Mouse (Mus musculus): ENCODE measurements around the gene Cnn2.
A peak's percentile ranks its signal among the peaks of the same experiment; 100 is the strongest.

Cnn2 gene

DNA sequence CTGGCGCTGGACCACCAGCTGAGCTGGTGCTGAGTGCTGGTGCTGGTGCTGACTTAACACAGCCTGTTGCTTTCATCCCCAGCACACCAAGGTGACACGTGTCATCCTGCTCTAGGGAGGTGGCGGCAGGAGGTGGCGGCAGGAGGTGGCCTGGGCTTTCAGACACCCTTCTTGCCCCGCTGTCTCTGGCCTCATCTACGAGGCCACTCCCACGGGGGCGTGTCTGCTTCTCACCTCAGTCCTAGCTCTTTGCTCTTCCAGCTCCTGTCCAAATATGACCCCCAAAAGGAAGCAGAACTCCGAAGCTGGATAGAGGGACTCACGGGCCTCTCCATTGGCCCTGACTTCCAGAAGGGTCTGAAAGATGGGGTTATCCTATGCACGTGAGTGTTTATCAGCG lies 2.7 kb downstream of the Cnn2 start:
- no peak for DNase-seq (ENCODE audit: low spot score)

DNA sequence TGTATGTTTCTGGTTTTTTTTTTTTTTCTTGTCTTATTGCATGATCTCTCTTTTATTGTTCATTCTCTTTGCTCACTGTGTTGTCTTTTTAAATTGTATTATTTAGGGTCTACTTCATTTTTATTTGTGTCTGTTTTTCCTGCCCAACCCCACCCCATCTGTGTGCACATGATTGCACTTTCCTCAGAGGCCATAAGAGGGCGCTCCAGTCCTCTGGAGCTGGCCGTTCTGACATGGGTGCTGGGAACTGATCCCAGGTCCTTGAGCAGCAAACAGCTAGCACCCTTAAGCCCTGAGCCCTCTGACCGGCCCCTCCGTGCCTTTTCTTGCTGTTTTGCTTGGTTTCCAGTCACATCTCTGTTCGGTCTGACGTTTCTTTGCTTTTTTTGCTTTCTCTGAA lies 3.2 kb downstream of the Cnn2 start:
- DNase-seq (ENCODE audit: low spot score): no peak

DNA sequence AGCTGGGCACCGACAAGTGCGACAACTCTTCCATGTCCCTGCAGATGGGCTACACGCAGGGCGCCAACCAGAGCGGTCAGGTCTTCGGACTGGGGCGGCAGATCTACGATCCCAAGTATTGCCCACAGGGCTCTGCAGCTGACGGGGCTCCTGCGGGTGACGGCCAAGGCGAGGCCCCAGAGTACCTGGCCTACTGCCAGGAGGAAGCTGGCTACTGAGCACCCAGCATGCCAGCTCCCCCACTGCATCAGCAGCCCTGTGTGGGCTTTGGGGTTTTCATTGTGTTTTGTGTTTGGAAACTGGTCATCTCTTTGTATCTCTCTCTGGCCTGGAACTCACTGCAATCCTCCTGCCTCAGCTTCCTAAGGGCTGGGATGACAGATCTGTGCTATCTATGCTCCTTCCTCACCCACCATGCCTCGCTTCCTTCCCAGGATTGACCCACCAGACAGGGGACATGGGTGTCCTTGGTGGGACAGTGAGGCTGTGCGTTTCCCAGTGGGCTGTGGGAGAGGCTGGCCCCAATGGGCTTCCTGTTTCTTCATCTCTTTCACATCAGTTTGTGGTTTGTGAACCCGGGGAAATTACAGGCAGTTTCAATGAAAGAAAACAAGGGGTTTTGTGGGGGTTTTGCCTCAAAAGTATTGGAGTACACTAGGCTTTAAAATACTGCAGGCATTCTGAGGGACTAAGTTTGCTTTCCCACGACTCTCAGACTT lies 6.2 kb downstream of the Cnn2 start:
- no peak for DNase-seq (ENCODE audit: low spot score)

DNA sequence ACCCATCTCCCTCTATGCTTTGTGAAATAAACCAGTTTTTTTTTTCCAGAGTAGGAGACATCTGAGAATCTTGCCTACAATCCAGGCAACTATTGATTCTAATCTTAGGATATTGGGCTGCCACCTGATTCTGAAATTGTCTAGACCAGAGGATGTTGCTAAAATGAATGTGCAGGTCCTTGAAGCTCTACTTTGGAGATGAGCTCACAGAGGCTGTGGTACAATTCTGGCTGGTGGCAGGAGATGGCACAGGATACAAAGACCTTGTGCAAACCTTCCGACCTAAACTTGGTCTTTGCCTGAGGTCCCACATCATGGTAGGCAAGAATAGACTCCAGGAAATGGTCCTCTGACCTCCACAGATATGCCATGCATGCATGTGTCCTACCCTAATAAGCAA lies 7.3 kb downstream of the Cnn2 start:
- no peak for DNase-seq (ENCODE audit: low spot score)

DNA sequence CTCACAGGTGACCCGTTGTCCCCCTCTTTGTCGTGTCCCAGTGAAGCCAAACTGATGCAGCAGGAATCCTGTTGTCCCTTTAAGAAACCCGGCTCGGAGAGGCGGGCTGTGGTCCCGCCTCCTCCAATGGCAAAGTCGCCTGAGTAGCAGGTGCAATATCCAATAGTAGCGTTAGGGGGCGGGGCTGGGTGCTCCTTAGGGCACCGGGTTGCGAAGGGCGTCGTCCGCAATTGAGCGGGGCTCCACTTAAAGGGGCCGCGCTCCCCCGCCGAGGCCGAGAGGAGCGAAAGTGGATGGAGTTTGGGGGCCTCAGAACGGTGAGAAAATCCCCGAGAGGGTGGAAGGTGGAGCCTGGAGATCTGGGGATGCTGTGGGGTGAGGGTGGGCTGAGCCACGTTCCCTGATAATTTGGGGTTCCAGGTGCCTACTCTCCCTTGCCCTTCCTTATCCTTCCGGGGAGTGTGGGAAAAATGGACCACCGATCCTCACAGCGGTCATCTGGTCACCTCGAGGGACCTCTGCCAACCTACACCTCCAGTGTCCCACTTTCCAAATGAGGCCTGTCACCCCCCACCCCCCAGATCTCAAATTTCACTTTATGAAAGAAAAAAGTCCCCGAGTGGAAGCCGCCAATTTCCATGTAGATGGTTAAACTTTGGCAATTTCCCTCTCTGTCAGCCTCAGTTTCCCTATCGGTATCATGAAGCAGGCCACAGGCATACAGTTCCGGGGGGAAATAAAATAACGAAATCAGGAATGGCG lies 8.1 kb downstream of the Cnn2 start, which contains the start of gene Abca7:
TSS of gene Abca7 (plus strand) at position 223 of the 762 bp plus-strand sequence.
- peak; percentile 89 for DNase-seq (ENCODE audit: low spot score)

DNA sequence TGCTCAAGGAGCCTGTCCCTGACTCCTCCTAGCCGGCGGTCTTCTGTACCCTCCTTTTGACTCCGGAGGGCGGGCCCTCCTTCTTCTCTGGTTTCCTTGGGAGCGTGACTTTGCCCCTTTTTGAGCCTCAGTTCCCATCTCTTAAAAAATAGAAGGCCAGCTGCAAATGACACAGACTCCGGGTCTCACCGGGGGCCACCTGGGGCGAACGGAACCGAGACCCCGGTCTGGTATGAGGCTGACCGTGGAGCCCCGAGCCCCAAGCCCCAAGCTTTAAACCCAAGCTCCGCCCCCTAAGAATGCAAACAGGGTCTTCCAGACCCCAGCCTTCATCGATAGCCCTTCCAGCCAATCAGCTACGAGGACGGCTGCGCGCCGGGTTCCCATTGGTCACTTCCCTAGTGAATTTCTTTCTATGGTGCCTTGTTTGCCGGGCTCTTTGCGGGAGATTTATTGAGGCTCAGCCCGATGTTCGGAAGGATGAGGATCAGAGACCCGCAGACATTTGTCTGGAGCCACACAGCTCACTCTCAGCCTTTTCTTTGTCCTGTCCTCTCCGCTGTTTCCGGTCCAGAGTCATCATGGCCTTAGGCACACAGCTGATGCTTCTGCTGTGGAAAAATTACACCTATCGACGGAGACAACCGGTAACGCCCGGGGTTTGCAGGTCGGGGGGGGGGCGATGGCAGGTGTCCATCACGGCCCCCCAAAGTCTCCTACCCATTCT lies 8.8 kb downstream of the Cnn2 start:
- DNase-seq (ENCODE audit: low spot score): peak; percentile 45

DNA sequence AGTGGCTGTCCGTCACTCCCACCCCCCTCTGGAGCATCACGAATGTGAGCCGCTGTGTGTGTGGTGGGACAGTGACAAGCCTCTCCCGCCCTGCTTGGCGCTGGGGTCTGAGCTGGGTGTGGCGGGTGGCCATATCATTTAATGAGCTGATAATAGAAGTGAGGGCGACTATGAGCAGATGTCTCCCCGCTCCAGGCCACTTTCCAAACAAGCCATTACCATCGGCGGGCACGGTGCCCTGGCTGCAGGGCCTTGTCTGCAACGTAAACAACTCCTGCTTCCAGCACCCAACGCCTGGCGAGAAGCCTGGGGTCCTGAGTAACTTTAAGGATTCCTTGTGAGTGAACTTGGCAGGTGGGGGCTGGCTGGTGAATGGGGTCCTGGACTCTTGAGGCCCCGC lies 9.4 kb downstream of the Cnn2 start:
- no peak for DNase-seq (ENCODE audit: low spot score)

DNA sequence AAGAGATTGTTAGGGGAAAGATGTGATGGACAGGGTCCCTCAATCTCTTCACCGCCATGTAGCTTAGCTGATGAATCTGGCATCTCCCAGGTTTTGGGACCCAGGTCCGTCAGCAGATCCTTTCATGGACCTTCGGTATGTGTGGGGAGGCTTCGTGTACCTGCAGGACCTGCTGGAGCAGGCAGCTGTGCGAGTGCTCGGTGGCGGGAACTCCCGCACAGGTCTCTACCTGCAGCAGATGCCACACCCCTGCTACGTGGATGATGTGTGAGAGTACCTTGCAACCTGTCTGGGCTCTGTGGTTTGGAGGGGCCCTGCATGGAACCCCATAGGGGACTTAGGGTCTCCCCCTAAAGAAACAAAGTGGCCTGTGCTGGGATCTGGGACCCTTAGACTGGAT lies 13.6 kb downstream of the Cnn2 start:
- DNase-seq (ENCODE audit: low spot score): no peak

DNA sequence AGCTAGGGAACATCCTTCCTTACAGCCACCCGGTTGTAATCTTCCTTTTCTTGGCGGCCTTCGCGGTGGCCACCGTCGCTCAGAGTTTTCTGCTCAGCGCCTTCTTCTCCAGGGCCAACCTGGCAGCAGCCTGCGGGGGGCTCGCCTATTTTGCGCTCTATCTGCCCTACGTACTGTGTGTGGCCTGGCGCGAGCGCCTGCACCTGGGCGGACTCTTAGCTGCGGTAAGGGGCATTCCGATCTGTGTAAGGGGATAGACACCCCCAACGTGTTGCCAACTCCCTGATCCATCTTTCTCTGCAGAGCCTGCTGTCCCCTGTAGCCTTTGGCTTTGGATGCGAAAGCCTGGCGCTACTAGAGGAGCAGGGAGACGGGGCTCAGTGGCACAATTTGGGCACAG lies 14.4 kb downstream of the Cnn2 start:
- DNase-seq (ENCODE audit: low spot score): no peak

DNA sequence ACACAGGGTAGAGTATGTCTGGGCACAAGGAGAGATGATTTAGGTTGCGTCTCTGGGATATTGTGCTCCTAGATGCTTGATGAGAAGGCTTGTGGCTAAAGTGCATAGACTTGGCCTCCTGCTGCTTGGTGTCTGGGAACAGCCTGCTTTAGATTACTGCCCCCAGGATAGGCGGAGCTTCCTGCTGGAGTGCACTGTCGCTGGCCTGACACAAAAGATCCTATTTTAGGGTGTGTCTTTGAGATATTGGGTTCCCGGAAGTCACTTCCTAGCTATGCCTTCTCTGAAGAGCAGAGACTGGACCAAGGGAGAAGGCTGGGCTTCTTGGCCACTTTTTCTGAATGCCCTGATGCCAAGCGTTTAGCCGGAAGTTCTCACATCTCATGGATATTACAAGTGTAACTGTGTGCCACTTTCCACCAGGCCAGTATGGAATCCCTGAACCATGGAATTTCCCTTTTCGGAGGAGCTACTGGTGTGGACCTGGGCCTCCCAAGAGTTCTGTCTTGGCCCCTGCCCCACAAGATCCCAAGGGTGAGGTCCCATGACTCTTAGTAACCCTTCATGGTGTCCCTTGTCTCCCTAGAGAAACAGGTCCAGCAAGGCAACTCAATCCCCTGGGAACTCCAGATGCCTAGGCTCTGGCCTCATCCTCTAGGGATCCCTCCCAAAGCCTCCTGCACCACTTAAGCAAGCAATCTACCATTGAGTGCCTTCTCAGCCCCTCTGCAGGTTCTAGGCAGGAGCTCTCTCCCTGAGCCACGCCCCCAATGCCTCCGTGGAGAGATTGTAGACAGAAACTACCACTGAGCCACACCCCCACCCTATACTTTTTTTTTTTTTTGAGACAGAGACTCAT lies 15.2 kb downstream of the Cnn2 start:
- no peak for DNase-seq (ENCODE audit: low spot score)

DNA sequence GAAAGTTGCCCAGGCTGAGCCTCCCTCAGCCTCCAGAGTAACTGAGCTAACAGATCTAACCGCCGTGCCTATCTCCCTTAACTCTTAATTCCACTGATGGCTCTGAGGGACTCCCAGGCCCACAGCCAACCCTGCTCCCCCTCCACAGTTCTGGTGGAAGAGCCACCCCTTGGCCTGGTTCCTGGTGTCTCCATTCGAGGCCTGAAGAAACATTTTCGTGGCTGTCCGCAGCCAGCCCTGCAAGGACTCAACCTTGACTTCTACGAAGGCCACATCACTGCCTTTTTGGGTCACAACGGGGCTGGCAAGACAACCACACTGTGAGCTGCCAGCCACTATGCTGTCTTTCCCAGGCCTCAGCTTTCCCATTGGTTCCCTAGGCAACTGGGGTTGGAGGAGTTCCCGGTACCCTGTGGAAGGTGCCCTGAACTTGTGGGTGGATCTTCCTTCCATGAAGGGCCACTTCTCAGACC lies 15.9 kb downstream of the Cnn2 start:
- no peak for DNase-seq (ENCODE audit: low spot score)

DNA sequence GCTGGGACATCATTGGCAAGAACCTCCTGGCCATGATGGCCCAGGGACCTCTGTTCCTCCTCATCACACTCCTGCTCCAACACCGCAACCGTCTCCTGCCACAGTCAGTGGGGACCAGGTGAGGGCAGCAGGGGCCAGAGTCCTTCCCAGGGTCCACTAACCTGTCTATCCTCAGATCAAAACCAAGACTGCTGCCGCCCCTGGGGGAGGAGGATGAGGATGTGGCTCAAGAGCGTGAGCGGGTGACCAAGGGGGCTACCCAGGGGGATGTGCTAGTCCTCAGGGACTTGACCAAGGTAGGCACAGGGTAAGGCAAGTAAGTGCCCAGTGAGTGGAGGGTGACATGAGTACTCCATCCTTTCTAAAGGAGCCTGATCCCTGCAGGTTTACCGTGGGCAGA lies 23.4 kb downstream of the Cnn2 start:
- no peak for DNase-seq (ENCODE audit: low spot score)

DNA sequence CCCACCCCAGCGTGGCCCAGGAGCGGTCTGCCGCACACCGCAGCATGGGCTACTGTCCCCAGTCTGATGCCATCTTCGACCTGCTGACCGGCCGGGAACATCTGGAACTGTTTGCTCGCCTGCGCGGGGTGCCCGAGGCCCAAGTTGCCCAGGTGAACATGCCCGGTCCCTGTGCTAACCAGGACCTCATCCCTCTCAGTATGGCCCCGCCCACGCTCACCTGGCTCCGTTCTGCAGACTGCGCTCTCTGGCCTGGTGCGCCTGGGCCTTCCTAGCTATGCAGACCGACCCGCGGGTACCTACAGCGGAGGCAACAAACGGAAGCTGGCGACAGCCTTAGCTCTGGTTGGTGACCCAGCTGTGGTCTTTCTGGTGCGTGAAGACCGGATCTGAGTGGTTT lies 25.2 kb downstream of the Cnn2 start:
- no peak for DNase-seq (ENCODE audit: low spot score)

DNA sequence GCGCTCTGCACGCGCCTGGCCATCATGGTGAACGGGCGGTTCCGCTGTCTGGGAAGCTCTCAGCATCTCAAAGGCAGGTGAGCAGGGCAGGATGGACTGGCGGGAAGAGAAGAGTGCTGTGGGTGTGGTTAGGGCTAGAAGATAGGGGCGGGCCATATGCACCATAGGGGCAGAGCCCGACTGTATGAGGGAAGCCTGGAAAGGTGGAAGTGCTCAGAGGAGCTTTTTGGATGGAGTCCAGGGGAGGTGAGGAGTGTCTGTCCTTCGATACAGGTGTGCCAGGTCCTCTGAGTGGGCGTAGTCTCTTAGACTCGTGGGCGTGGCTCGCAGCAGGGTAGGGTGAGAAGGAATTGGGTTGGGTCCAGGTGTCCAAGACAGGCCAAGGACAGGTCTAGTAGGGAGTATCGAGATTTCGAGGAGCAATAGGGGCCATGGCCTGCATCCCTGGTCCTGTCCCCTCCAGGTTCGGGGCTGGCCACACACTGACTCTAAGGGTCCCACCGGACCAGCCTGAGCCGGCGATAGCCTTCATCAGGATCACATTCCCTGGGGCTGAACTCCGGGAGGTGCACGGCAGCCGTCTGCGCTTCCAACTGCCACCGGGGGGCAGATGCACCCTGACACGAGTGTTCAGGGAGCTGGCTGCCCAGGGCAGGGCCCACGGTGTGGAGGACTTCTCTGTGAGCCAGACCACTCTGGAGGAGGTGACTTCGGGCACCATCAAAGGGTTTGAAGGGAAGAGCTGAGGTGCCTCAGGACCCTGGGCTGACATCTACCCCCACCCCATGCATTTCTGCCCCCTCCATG lies 26.3 kb downstream of the Cnn2 start:
- DNase-seq (ENCODE audit: low spot score): no peak

DNA sequence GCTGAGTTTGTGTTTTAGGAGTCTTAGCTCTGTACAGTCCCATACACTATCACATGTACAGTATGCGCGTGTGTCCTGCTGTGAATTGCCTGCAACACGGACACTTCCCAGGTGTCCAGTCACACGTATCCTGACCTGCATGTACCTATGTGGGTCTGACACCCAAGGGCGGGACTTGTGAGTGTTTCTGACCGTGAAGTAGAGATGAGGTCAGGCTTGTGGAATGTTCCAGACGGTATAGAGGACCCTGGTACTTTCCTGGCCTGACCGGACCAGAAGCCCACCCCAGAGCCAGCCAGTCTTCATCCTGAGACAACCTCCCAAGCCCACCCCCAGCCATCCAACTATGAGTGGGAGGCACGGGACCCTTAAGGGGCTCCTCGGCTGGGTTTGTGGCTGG lies 27.2 kb downstream of the Cnn2 start:
- no peak for DNase-seq (ENCODE audit: low spot score)

DNA sequence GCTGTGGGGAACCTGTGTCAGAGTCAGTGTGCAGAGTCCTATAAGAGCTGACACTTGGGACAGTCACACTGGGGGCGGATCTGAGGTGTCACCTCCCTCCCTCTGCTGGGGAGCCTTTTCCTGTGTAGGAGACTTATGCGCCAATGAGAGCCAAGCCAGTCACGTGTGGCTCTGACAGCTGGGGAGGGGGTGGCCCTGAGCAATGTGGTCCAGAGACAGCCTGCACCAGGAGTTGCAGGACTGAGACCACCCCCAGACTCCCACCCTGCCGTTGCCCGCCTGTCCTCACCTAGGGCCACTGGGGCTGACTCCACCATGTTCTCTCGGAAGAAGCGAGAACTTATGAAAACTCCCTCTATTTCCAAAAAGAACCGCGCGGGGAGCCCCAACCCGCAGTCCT lies 28.1 kb downstream of the Cnn2 start, which contains the start of gene Arhgap45:
TSS of gene Arhgap45 (plus strand) at position 143 of the 400 bp plus-strand sequence.
- DNase-seq (ENCODE audit: low spot score): no peak

DNA sequence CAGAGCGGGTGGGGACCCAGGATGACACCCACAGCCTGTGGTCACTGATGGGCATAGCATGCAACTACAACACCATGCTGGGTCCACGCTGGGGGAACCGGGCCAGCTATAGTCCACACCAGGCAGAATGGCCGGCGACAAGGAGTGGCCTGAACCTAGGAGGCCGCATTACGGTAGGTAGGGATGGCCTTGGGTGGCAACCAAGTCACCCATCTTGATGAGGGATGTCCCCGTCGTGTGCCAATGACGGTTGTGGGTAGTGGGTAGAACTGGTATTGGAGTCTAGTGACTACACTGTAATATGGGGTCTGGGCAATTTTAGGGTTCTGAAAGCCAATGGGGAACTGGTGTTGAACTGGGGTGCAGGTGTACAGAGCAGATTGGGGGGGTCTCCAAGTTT lies 28.5 kb downstream of the Cnn2 start:
- DNase-seq (ENCODE audit: low spot score): no peak

DNA sequence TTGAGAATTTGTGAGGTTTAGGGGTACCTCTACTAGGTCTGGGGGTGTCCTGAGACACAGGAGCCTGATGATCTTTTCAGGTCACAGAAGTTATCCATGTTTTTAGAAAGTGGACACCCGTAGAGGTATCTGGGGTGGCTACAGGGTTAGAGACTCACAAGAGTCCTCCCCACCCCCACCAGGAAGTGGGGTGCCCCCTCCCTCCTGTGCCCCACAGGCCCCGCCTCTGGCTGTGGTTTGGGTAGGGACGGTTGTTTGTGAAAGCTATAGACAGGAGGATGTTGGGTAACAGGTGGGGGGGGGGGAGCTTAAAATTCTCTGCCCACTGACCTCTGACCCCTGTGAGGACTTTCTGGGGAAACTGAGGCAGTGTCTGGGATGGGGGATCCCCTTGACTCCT lies 29.0 kb downstream of the Cnn2 start:
- no peak for DNase-seq (ENCODE audit: low spot score)

DNA sequence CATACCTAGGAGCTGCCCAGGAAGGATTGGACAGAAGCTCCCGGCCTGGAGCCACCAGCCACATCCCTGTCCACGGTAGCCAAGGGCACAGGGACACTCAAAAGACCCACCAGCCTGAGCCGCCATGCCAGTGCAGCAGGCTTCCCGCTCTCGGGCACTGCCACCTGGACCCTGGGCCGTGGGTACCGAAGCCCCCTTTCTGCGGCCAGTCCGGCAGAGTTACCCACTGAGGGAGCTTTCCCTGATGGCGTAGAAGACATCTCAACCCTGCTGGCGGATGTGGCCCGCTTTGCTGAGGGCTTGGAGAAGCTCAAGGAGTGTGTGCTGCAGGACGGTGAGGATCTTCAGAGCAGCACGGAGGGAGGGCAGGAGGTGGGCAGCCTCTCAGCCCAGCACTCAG lies 29.4 kb downstream of the Cnn2 start:
- DNase-seq (ENCODE audit: low spot score): no peak

DNA sequence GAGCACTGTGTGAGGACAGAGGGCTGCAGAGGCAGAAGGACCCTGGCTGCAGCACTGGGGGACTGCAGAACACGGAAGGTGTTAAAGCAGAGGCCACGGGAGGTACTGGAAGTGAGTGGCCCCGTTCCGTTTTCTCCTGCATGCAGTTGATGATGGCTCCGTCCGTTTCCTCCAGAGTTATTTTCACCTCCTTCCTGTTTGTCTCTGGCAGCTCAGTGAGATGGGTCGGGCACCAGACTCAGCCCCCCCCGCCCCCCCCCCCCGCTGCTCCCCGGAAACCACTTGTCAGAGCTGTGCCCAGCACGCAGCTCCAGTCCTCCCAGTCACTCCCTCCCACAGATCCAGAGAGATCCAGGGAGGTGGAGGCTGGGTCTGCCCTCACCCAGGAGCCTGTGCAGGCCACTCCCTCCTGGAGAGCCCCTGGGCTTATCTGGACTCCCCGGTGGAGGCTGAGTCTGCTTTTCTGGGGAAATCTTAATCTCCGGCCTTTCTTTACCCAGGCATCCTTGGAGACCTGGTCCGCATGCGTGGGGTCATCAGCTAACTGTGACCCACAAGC lies 30.4 kb downstream of the Cnn2 start:
- no peak for DNase-seq (ENCODE audit: low spot score)

Data from ovary, postnatal 10 days (tissue).